Mouse (Mus musculus): ENCODE results near the gene Lhpp. TPM values are rescaled to one million over a fixed set of nuclear protein-coding genes. Genes with fewer than 3 reads are reported as not detected.

Lhpp gene
- total and polyA plus RNA-seq, 2 experiments from 2014 or later, result 22.9 to 40.1 TPM

GRCm38 (mm10) chr7:132747096-132747495 lies 136.7 kb downstream of the Lhpp start:
- H3K27ac ChIP-seq (ENCODE audit: low read depth), result no peak overlapping the region
- WGBS, result 76% methylated on average over 6 of the region's 6 CpGs
- H3K4me2 ChIP-seq (ENCODE audit: low read depth, low read length), result no peak overlapping the region
- peaks cover 9% of the 10 kb centered on the region for H3K4me1 ChIP-seq (ENCODE audit: control insufficient read depth, insufficient read depth)
- DNase-seq (ENCODE audit: low spot score) (no peak), ATAC-seq (ENCODE audit: insufficient read depth, low read depth) (no peak)
- H3K27me3 ChIP-seq (ENCODE audit: control insufficient read depth, insufficient read depth, low read length), result no peaks in the 10 kb centered on the region
- H3K4me3 ChIP-seq (ENCODE audit: low read depth, low read length), result no peak overlapping the region
- TF ChIP-seq CTCF (IDR thresholded peaks at IDR 0.05; ENCODE audit: low read depth) (no peak), EP300 (IDR thresholded peaks at IDR 0.05; ENCODE audit: low read depth) (no peak)
- no peak overlapping the region for H3K9ac ChIP-seq (replicated peaks; ENCODE audit: low read depth, low read length)
- no peaks in the 10 kb centered on the region for H3K9me3 ChIP-seq (replicated peaks; ENCODE audit: control insufficient read depth, low read length)
- H3K36me3 ChIP-seq (replicated peaks; ENCODE audit: control insufficient read depth, insufficient read depth, low read length), result peaks cover 12% of the 10 kb centered on the region; the same call in 1 of the 2 replicates

- H3K27me3 ChIP-seq (ENCODE audit: control insufficient read depth, insufficient read depth, low read length), result no peaks in the 10 kb centered on the region
- no peak for TF ChIP-seq EP300 (IDR thresholded peaks at IDR 0.05; ENCODE audit: low read depth)
- TF ChIP-seq CTCF (IDR thresholded peaks at IDR 0.05; ENCODE audit: low read depth), result no peak
- no peak overlapping the region for H3K4me3 ChIP-seq (ENCODE audit: low read depth, low read length)
- DNase-seq (ENCODE audit: low spot score) (no peak), ATAC-seq (ENCODE audit: insufficient read depth, low read depth) (peak; percentile 45; the same call in 1 of the 2 replicates)
- H3K27ac ChIP-seq (ENCODE audit: low read depth), result no peak overlapping the region; the same call in 1 of the 2 replicates
- H3K9ac ChIP-seq (replicated peaks; ENCODE audit: low read depth, low read length), result no peak overlapping the region
- no peak overlapping the region for H3K4me2 ChIP-seq (ENCODE audit: low read depth, low read length)
- 75% methylated on average over 3 of the region's 3 CpGs for WGBS
- peaks cover 11% of the 10 kb centered on the region for H3K4me1 ChIP-seq (ENCODE audit: control insufficient read depth, insufficient read depth)
- peaks cover 12% of the 10 kb centered on the region; the same call in 1 of the 2 replicates for H3K36me3 ChIP-seq (replicated peaks; ENCODE audit: control insufficient read depth, insufficient read depth, low read length)
- no peaks in the 10 kb centered on the region for H3K9me3 ChIP-seq (replicated peaks; ENCODE audit: control insufficient read depth, low read length)
Measured at GRCm38 (mm10) chr7:132748076-132748769, 137.8 kb downstream of the Lhpp start.

- DNase-seq (ENCODE audit: low spot score), result no peak
- TF ChIP-seq CTCF (IDR thresholded peaks at IDR 0.05; ENCODE audit: low read depth) (no peak), EP300 (IDR thresholded peaks at IDR 0.05; ENCODE audit: low read depth) (no peak)
- H3K27me3 ChIP-seq (ENCODE audit: control insufficient read depth, insufficient read depth, low read length), result no peaks in the 10 kb centered on the region
- peaks cover 12% of the 10 kb centered on the region; the same call in 1 of the 2 replicates for H3K36me3 ChIP-seq (replicated peaks; ENCODE audit: control insufficient read depth, insufficient read depth, low read length)
- H3K4me2 ChIP-seq (ENCODE audit: low read depth, low read length), result no peak overlapping the region
- no peak overlapping the region for H3K4me3 ChIP-seq (ENCODE audit: low read depth, low read length)
- H3K4me1 ChIP-seq (ENCODE audit: control insufficient read depth, insufficient read depth), result peaks cover 23% of the 10 kb centered on the region
- ATAC-seq (ENCODE audit: insufficient read depth, low read depth), result no peak
- no peak overlapping the region for H3K9ac ChIP-seq (replicated peaks; ENCODE audit: low read depth, low read length)
- H3K27ac ChIP-seq (ENCODE audit: low read depth), result no peak overlapping the region
- no peaks in the 10 kb centered on the region for H3K9me3 ChIP-seq (replicated peaks; ENCODE audit: control insufficient read depth, low read length)
- 90% methylated on average over 11 of the region's 11 CpGs for WGBS
Measured at GRCm38 (mm10) chr7:132749504-132749903, 139.1 kb downstream of the Lhpp start.

DNA sequence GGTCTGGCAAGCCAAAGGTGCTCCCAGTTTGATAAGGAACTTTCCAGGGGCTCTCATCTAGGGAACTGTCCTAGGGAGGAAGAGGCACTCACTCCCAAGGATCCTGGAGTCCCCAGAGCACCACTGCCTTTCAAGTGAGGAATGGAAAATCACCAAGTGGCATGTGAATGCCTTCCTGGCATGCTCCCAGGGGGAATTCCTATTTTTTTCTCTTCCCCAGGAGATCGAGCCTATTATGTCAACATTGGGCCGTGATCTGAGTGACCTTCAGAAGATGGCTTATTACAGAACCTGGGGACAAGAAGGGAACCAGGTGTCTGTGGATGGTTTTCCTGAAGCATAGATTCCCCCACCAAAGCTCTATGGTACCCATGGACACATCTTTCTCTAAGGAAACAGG lies 141.3 kb downstream of the Lhpp start:
- TF ChIP-seq CTCF (IDR thresholded peaks at IDR 0.05; ENCODE audit: low read depth) (no peak), EP300 (IDR thresholded peaks at IDR 0.05; ENCODE audit: low read depth) (no peak)
- Histone ChIP-seq H3K27me3 (ENCODE audit: control insufficient read depth, insufficient read depth, low read length) (no peaks in the 10 kb centered on the region), H3K27ac (ENCODE audit: low read depth) (no peak overlapping the region), H3K9ac (replicated peaks; ENCODE audit: low read depth, low read length) (no peak overlapping the region), H3K4me3 (ENCODE audit: low read depth, low read length) (no peak overlapping the region), H3K4me2 (ENCODE audit: low read depth, low read length) (no peak overlapping the region), H3K36me3 (replicated peaks; ENCODE audit: control insufficient read depth, insufficient read depth, low read length) (peaks cover 14% of the 10 kb centered on the region; the same call in 1 of the 2 replicates), H3K4me1 (ENCODE audit: control insufficient read depth, insufficient read depth) (peaks cover 29% of the 10 kb centered on the region), H3K9me3 (replicated peaks; ENCODE audit: control insufficient read depth, low read length) (no peaks in the 10 kb centered on the region)
- no peak for DNase-seq (ENCODE audit: low spot score)
- WGBS, result 9% methylated on average over 2 of the region's 2 CpGs
- ATAC-seq (ENCODE audit: insufficient read depth, low read depth), result no peak

- Histone ChIP-seq H3K36me3 (replicated peaks; ENCODE audit: control insufficient read depth, insufficient read depth, low read length) (peaks cover 33% of the 10 kb centered on the region; the same call in 1 of the 2 replicates), H3K27ac (ENCODE audit: low read depth) (peak overlapping the region; percentile 40), H3K9ac (replicated peaks; ENCODE audit: low read depth, low read length) (no peak overlapping the region), H3K4me3 (ENCODE audit: low read depth, low read length) (no peak overlapping the region), H3K4me1 (ENCODE audit: control insufficient read depth, insufficient read depth) (peaks cover 29% of the 10 kb centered on the region), H3K9me3 (replicated peaks; ENCODE audit: control insufficient read depth, low read length) (no peaks in the 10 kb centered on the region), H3K4me2 (ENCODE audit: low read depth, low read length) (no peak overlapping the region), H3K27me3 (ENCODE audit: control insufficient read depth, insufficient read depth, low read length) (no peaks in the 10 kb centered on the region)
- TF ChIP-seq EP300 (IDR thresholded peaks at IDR 0.05; ENCODE audit: low read depth) (no peak), CTCF (IDR thresholded peaks at IDR 0.05; ENCODE audit: low read depth) (no peak)
- no peak for DNase-seq (ENCODE audit: low spot score)
- ATAC-seq (ENCODE audit: insufficient read depth, low read depth), result no peak
- WGBS, result 65% methylated on average over 4 of the region's 4 CpGs
Measured at GRCm38 (mm10) chr7:132753518-132754388, 143.3 kb downstream of the Lhpp start.
